Mouse (Mus musculus) ES-E14 (cell line): ENCODE measurements around the gene Timm29.

Experiments
- CHD2 ChIP-seq: IDR thresholded peaks from 2 replicates; pipeline ENCODE4 v1.6.1; 2014; ENCODE audit warnings: mild to moderate bottlenecking, low read depth, low read length, inconsistent platforms
- MAFK ChIP-seq: IDR thresholded peaks from 2 replicates; pipeline ENCODE4 v1.6.1; 2014; ENCODE audit warnings: mild to moderate bottlenecking, low read depth, low read length, inconsistent platforms; ENCODE audit not compliant: insufficient read depth
- ZNF384 ChIP-seq: IDR thresholded peaks from 2 replicates; pipeline ENCODE4 v1.6.1; 2012; ENCODE audit warnings: low read depth, low read length, inconsistent platforms

DNA sequence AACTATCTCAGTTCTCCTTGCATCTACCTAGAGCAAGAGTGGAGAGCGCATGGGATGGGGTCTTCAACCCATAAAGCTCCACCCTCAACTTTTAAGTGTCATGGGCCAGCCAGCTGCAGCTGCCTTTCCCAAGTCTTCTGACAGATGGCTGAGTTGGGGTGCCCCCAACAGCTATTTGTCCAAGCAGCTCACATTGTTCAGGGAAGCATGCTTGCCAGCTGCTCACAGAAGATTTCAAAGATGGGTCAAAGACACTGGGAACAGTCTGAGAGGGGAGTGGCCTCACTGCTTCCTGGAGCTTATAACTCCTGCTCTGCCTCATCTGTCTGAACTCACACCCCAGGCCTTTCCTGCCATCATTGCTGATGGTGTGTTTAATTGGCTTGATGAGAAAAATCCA lies 16.2 kb upstream of the Timm29 start:
- TF ChIP-seq CHD2, result no peak
- no peak for TF ChIP-seq ZNF384
- no peak for TF ChIP-seq MAFK
